8 mouse cellular contexts compared by ENCODE assay signal in the genomic region with DNA sequence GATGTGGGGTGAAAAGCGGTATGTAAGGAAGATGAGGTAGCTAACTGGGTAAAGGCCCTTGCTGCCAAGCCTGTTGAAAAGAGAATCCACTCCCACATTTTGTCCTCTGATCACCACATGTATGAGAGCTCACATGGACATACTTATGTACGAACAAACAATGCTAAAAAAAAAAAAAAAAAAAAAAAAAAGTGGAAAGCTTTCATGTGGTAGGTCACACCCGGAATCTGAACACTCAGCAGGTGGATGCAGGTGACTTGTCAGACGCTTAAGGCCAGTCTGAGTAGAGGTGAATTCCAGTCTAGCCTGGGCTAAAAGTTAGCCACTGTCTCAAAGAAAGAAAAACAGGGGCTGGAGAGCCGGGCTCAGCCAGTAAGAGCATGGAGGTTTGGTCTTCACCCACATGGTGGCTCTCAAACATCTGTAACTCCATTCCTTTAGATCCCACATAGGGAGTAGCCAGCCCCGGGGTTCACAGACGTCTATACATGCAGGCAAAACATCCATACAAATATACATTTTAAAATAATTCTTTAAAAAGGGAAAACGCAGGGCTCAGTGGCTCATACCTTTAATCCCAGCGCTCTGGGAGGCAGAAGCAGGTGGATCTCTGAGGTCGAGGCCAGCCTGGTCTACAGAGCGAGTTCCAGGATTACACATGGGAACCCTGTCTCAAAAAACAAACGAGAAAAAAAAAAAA. TPM values are rescaled to one million over a fixed set of nuclear protein-coding genes. Genes with fewer than 3 reads are reported as not detected.
DNase-seq lines count a peak whose midpoint lies in the region; ATAC-seq lines count a peak whose summit lies in the region.

No protein-coding gene starts in this region.

- H3K27me3 ChIP-seq in kidney, embryonic 15.5 days, result 0 out of 2 replicates have a peak, but pooled peaks cover 5% of the 10 kb centered on the region
- H3K27me3 ChIP-seq in hindbrain, embryonic 15.5 days, result no peaks in the 10 kb centered on the region
- no peaks in the 10 kb centered on the region for H3K27me3 ChIP-seq in midbrain, embryonic 14.5 days (ENCODE audit: control insufficient read depth, insufficient read depth, low read length)

- no peak for DNase-seq in kidney, adult 11 months
- no peak for DNase-seq in midbrain, embryonic 14.5 days
- no peak for DNase-seq in adrenal gland, postnatal 10 days
- no peak for DNase-seq in urinary bladder, adult 18-20 months (ENCODE audit: low spot score in 2 of 2)
- no peak for DNase-seq in ovary, postnatal 14 days (ENCODE audit: low spot score)

- no peak overlapping the region for H3K27ac ChIP-seq in kidney, embryonic 15.5 days
- no peak overlapping the region for H3K27ac ChIP-seq in hindbrain, embryonic 15.5 days (replicated peaks)
- no peak overlapping the region for H3K27ac ChIP-seq in midbrain, embryonic 14.5 days (replicated peaks; ENCODE audit: low read depth, low read length)

- H3K9ac ChIP-seq in kidney, embryonic 15.5 days, result peak overlapping the region; percentile 63; the same call in 1 of the 2 replicates
- H3K9ac ChIP-seq in hindbrain, embryonic 15.5 days, result no peak overlapping the region
- H3K9ac ChIP-seq in midbrain, embryonic 14.5 days (replicated peaks; ENCODE audit: low read length), result peak overlapping the region; percentile 60; the same call in 1 of the 2 replicates

- peaks cover 26% of the 10 kb centered on the region for H3K4me1 ChIP-seq in kidney, embryonic 15.5 days
- peaks cover 18% of the 10 kb centered on the region; the same call in 1 of the 2 replicates for H3K4me1 ChIP-seq in hindbrain, embryonic 15.5 days (replicated peaks)
- peaks cover 4% of the 10 kb centered on the region; the same call in 1 of the 2 replicates for H3K4me1 ChIP-seq in midbrain, embryonic 14.5 days (ENCODE audit: control insufficient read depth, insufficient read depth, low read length)

- H3K9me3 ChIP-seq in kidney, embryonic 15.5 days (replicated peaks), result no peaks in the 10 kb centered on the region
- H3K9me3 ChIP-seq in hindbrain, embryonic 15.5 days, result no peaks in the 10 kb centered on the region
- H3K9me3 ChIP-seq in midbrain, embryonic 14.5 days (ENCODE audit: control insufficient read depth, low read length), result no peaks in the 10 kb centered on the region

- ATAC-seq in kidney, embryonic 15.5 days (replicated peaks; ENCODE audit: low FRiP score), result no peak
- peak; percentile 2 for ATAC-seq in activated CD4-positive, CD25-positive, alpha-beta regulatory T cell, adult 4 months
- no peak for ATAC-seq in hindbrain, embryonic 15.5 days (ENCODE audit: low FRiP score, low read depth)
- ATAC-seq in midbrain, embryonic 14.5 days (ENCODE audit: low FRiP score, low TSS enrichment), result no peak

- H3K4me2 ChIP-seq in kidney, embryonic 15.5 days, result peak overlapping the region; percentile 90
- peak overlapping the region; percentile 98 for H3K4me2 ChIP-seq in hindbrain, embryonic 15.5 days
- peak overlapping the region; percentile 93 for H3K4me2 ChIP-seq in midbrain, embryonic 14.5 days (ENCODE audit: low read length)

- H3K4me3 ChIP-seq in kidney, embryonic 15.5 days (replicated peaks), result peak overlapping the region; percentile 73
- peak overlapping the region; percentile 68 for H3K4me3 ChIP-seq in hindbrain, embryonic 15.5 days
- peak overlapping the region; percentile 59 for H3K4me3 ChIP-seq in midbrain, embryonic 14.5 days (replicated peaks; ENCODE audit: low read depth, low read length)

- WGBS in kidney, embryonic 15.5 days, result 39% methylated on average over 12 of the region's 12 CpGs
- whole genome bisulfite sequencing in hindbrain, embryonic 15.5 days, result 40% methylated on average over 12 of the region's 12 CpGs
- 44% methylated on average over 12 of the region's 12 CpGs for WGBS in midbrain, embryonic 14.5 days

- peaks cover 7% of the 10 kb centered on the region for H3K36me3 ChIP-seq in kidney, embryonic 15.5 days
- H3K36me3 ChIP-seq in hindbrain, embryonic 15.5 days, result no peaks in the 10 kb centered on the region
- H3K36me3 ChIP-seq in midbrain, embryonic 14.5 days (ENCODE audit: control insufficient read depth, insufficient read depth, low read length), result no peaks in the 10 kb centered on the region

RNA-seq across cellular contexts. Expression of a gene that starts 5.8 kb away (rescaled TPM):
- polyA plus RNA-seq in kidney, embryonic 15.5 days (2015; fragmentation: Nextera tagmentation; extraction: Ambion mirVana), result 49.9 and 50.6 TPM in 2 replicates
- 100 to 1,000 TPM in 1 of 2 experiments, 10 to 100 TPM in 1; 88.6 to 112 TPM for polyA plus RNA-seq in activated CD4-positive, CD25-positive, alpha-beta regulatory T cell, adult 4 months (2017; shearing (Covaris generic))
- polyA plus RNA-seq in hindbrain, embryonic 15.5 days (2015; fragmentation: Nextera tagmentation; extraction: Ambion mirVana), result 37.4 and 39.5 TPM in 2 replicates
- 32.6 and 50.3 TPM in 2 replicates for polyA plus RNA-seq in midbrain, embryonic 14.5 days (2014; fragmentation: Nextera tagmentation; extraction: Ambion mirVana)
- 100 to 1,000 TPM; 120 to 174 TPM for total RNA-seq in adrenal gland, postnatal 10 days (2021)

RNA-seq across cellular contexts. Expression of a gene that starts 5.9 kb away (rescaled TPM):
- 39.0 and 40.6 TPM in 2 replicates for polyA plus RNA-seq in kidney, embryonic 15.5 days (2015; fragmentation: Nextera tagmentation; extraction: Ambion mirVana)
- polyA plus RNA-seq in activated CD4-positive, CD25-positive, alpha-beta regulatory T cell, adult 4 months (2017; shearing (Covaris generic)), result 10 to 100 TPM; 43.7 to 70.6 TPM
- 82.2 and 83.2 TPM in 2 replicates for polyA plus RNA-seq in hindbrain, embryonic 15.5 days (2015; fragmentation: Nextera tagmentation; extraction: Ambion mirVana)
- 54.8 and 72.9 TPM in 2 replicates for polyA plus RNA-seq in midbrain, embryonic 14.5 days (2014; fragmentation: Nextera tagmentation; extraction: Ambion mirVana)
- 10 to 100 TPM; 27.7 to 34.4 TPM for total RNA-seq in adrenal gland, postnatal 10 days (2021)

RNA-seq across cellular contexts. Expression of a gene that starts 20.4 kb away (rescaled TPM):
- polyA plus RNA-seq in kidney, embryonic 15.5 days (2015; fragmentation: Nextera tagmentation; extraction: Ambion mirVana), result 53.7 and 55.2 TPM in 2 replicates
- polyA plus RNA-seq in activated CD4-positive, CD25-positive, alpha-beta regulatory T cell, adult 4 months (2017; shearing (Covaris generic)), result 10 to 100 TPM; 46.3 to 48.2 TPM
- 31.9 and 33.9 TPM in 2 replicates for polyA plus RNA-seq in hindbrain, embryonic 15.5 days (2015; fragmentation: Nextera tagmentation; extraction: Ambion mirVana)
- 23.3 and 25.8 TPM in 2 replicates for polyA plus RNA-seq in midbrain, embryonic 14.5 days (2014; fragmentation: Nextera tagmentation; extraction: Ambion mirVana)
- total RNA-seq in adrenal gland, postnatal 10 days (2021), result 10 to 100 TPM; 41.0 to 44.6 TPM

RNA-seq across cellular contexts. Expression of a gene that starts 49.9 kb away (rescaled TPM):
- 67.7 and 72.5 TPM in 2 replicates for polyA plus RNA-seq in kidney, embryonic 15.5 days (2015; fragmentation: Nextera tagmentation; extraction: Ambion mirVana)
- 1 to 10 TPM; 1.4 to 3.1 TPM for polyA plus RNA-seq in activated CD4-positive, CD25-positive, alpha-beta regulatory T cell, adult 4 months (2017; shearing (Covaris generic))
- 57.2 and 59.8 TPM in 2 replicates for polyA plus RNA-seq in hindbrain, embryonic 15.5 days (2015; fragmentation: Nextera tagmentation; extraction: Ambion mirVana)
- polyA plus RNA-seq in midbrain, embryonic 14.5 days (2014; fragmentation: Nextera tagmentation; extraction: Ambion mirVana), result 41.5 and 55.8 TPM in 2 replicates
- total RNA-seq in adrenal gland, postnatal 10 days (2021), result 10 to 100 TPM; 35.1 to 40.0 TPM
